8 mouse cellular contexts compared by ENCODE assay signal in genomic region chr1:89454196-89455123, GRCm38 (mm10). TPM values are rescaled to one million over a fixed set of nuclear protein-coding genes. Genes with fewer than 3 reads are reported as not detected.
DNase-seq lines count a peak whose midpoint lies in the region; ATAC-seq and TF ChIP-seq lines count a peak whose summit lies in the region.

Agap1 (plus strand) TSS chr1:89454806.

- peak; percentile 97 for DNase-seq in Muller cell, postnatal 12 days (ENCODE audit: inconsistent ontology term)
- peak; percentile 98 for DNase-seq in cerebellum, postnatal 10 days
- peak; percentile 87 to 92 for DNase-seq in frontal cortex, postnatal 10 days (ENCODE audit: low spot score in 2 of 2)
- DNase-seq in hindbrain, embryonic 11.5 days (ENCODE audit: low spot score) = peak; percentile 96
- DNase-seq in layer of hippocampus, postnatal 10 days (ENCODE audit: low spot score in 2 of 2) = peak; percentile 93 to 97
- DNase-seq in lung, postnatal 0 days (ENCODE audit: low spot score) = peak; percentile 96
- DNase-seq in ovary, postnatal 36 days (ENCODE audit: low spot score) = peak; percentile 97
- peak; percentile 55 for DNase-seq in thymus, postnatal 14 days

- H3K4me3 ChIP-seq in hindbrain, embryonic 11.5 days (ENCODE audit: low read depth, low read length) = peak within 1 kb of the TSS; percentile 81
- H3K4me3 ChIP-seq in lung, postnatal 0 days (ENCODE audit: low read depth, low read length) = peak within 1 kb of the TSS; percentile 87

- peak within 1 kb of the TSS; percentile 88 for H3K27ac ChIP-seq in hindbrain, embryonic 11.5 days (ENCODE audit: low read depth, low read length)
- H3K27ac ChIP-seq in lung, postnatal 0 days (ENCODE audit: low read length) = peak within 1 kb of the TSS; percentile 90

- H3K36me3 ChIP-seq in hindbrain, embryonic 11.5 days (ENCODE audit: control insufficient read depth, insufficient read depth, low read length) = no peaks in the 10 kb centered on the region
- H3K36me3 ChIP-seq in lung, postnatal 0 days (ENCODE audit: insufficient read depth, low read length) = no peaks in the 10 kb centered on the region

- no peaks in the 10 kb centered on the region for H3K27me3 ChIP-seq in hindbrain, embryonic 11.5 days (ENCODE audit: control insufficient read depth, insufficient read depth, low read length)
- H3K27me3 ChIP-seq in lung, postnatal 0 days (replicated peaks; ENCODE audit: insufficient read depth, low read length) = no peaks in the 10 kb centered on the region

- no peaks in the 10 kb centered on the region for H3K9me3 ChIP-seq in hindbrain, embryonic 11.5 days (ENCODE audit: control insufficient read depth, low read length)
- H3K9me3 ChIP-seq in lung, postnatal 0 days (ENCODE audit: low read length) = 0 out of 2 replicates have a peak, but pooled peaks cover 5% of the 10 kb centered on the region

- no peak for TF ChIP-seq CTCF in lung, postnatal 0 days (IDR thresholded peaks at IDR 0.05)

- TF ChIP-seq EP300 in lung, postnatal 0 days (IDR thresholded peaks at IDR 0.05) = no peak

- ATAC-seq in hindbrain, embryonic 11.5 days (ENCODE audit: low FRiP score) = peak; percentile 93
- peak; percentile 97 for ATAC-seq in lung, postnatal 0 days

- H3K4me2 ChIP-seq in hindbrain, embryonic 11.5 days (replicated peaks; ENCODE audit: low read depth, low read length) = peak within 1 kb of the TSS; percentile 94
- peak within 1 kb of the TSS; percentile 93 for H3K4me2 ChIP-seq in lung, postnatal 0 days (replicated peaks; ENCODE audit: low read depth, low read length)

- WGBS in hindbrain, embryonic 11.5 days = under 1% methylated on average over 74 of the region's 118 CpGs
- under 1% methylated on average over 62 of the region's 118 CpGs for WGBS in lung, postnatal 0 days

- peak within 1 kb of the TSS; percentile 83 for H3K9ac ChIP-seq in hindbrain, embryonic 11.5 days (ENCODE audit: low read depth, low read length)
- peak within 1 kb of the TSS; percentile 68 for H3K9ac ChIP-seq in lung, postnatal 0 days (replicated peaks; ENCODE audit: low read depth)

- peaks cover 3% of the 10 kb centered on the region for H3K4me1 ChIP-seq in hindbrain, embryonic 11.5 days (replicated peaks; ENCODE audit: control insufficient read depth, insufficient read depth, low read length)
- peaks cover 7% of the 10 kb centered on the region; the same call in 1 of the 2 replicates for H3K4me1 ChIP-seq in lung, postnatal 0 days (ENCODE audit: insufficient read depth, low read depth, low read length)

RNA-seq across cellular contexts. Expression of gene Agap1, which starts in this region (rescaled TPM):
- 34.7 and 41.4 TPM in 2 replicates for polyA plus RNA-seq in hindbrain, embryonic 11.5 days (2014; fragmentation: Nextera tagmentation; extraction: Ambion mirVana)
- total RNA-seq in layer of hippocampus, postnatal 10 days (2021) = 100 to 1,000 TPM; 313 to 315 TPM
- polyA plus RNA-seq in lung, postnatal 0 days (2015; fragmentation: Nextera tagmentation; extraction: Ambion mirVana) = 8.7 and 10.7 TPM in 2 replicates

Comparison
In these comparisons a context has a peak if more than half of its experiments do, and no peak if none do; other contexts are left out.
1. Peak in every context shown above with its lines: DNase-seq, ATAC-seq, H3K4me3 ChIP-seq and H3K27ac ChIP-seq.